Mouse (Mus musculus) kidney, postnatal 0 days (tissue): ENCODE measurements around the gene Rrh. TPM values are rescaled to one million over a fixed set of nuclear protein-coding genes. Genes with fewer than 3 reads are reported as not detected.
A peak's percentile ranks its signal among the peaks of the same experiment; 100 is the strongest.

Experiments used
- ATAC-seq: fragments of 200-750 bp; cut with Nextera tagmentation; replicated peaks from 2 replicates; pipeline ENCODE4 v1.8.0; 2017; ENCODE audit warnings: low read depth, moderate number of reproducible peaks, moderate TSS enrichment, moderate library complexity; ENCODE audit not compliant: low FRiP score
- DNase-seq: peaks from one replicate; pipeline ENCODE4 v3.0.0-alpha.2; 2016; ENCODE audit warnings: low spot score
- H3K27ac ChIP-seq: fragments of 300-500 bp; sonication (generic); 2 replicates; pipeline ENCODE4 v1.5.1; 2014; ENCODE audit warnings: mild to moderate bottlenecking
- H3K27me3 ChIP-seq: fragments of 300-500 bp; sonication (generic); 2 replicates; pipeline ENCODE4 v1.6.1; 2014; ENCODE audit warnings: low read length, mixed read lengths; ENCODE audit not compliant: insufficient read depth
- H3K36me3 ChIP-seq: fragments of 300-500 bp; sonication (generic); 2 replicates; pipeline ENCODE4 v1.6.1; 2014; ENCODE audit warnings: low read length, mixed read lengths; ENCODE audit not compliant: insufficient read depth
- H3K4me1 ChIP-seq: fragments of 300-500 bp; sonication (generic); replicated peaks from 2 replicates; pipeline ENCODE4 v1.6.1; 2014; ENCODE audit warnings: antibody characterized with exemption, low read length, mixed read lengths; ENCODE audit not compliant: insufficient read depth
- H3K4me2 ChIP-seq: fragments of 300-500 bp; sonication (generic); 2 replicates; pipeline ENCODE4 v1.6.1; 2014; ENCODE audit warnings: mild to moderate bottlenecking, low read length, moderate library complexity, mixed read lengths
- H3K4me3 ChIP-seq: fragments of 300-500 bp; sonication (generic); replicated peaks from 2 replicates; pipeline ENCODE4 v1.5.1; 2014; ENCODE audit warnings: low read depth, low read length
- H3K9ac ChIP-seq: fragments of 300-500 bp; sonication (generic); 2 replicates; pipeline ENCODE4 v1.6.1; 2014; ENCODE audit warnings: low read depth, low read length
- H3K9me3 ChIP-seq: fragments of 300-500 bp; sonication (generic); replicated peaks from 2 replicates; pipeline ENCODE4 v1.6.1; 2016; ENCODE audit warnings: low read length, inconsistent platforms, mixed read lengths
- CTCF ChIP-seq: IDR thresholded peaks from 2 replicates; pipeline ENCODE4 v1.5.1; 2016; ENCODE audit warnings: antibody characterized with exemption, low read depth, mild to moderate bottlenecking, moderate library complexity
- WGBS: fragments of 180-500 bp; shearing (Covaris S2); extraction: QIAGEN DNeasy Blood & Tissue Kit; methylation state at CpG from one replicate; pipeline ENCODE4 v1.1.7; 2014; 5-methylcytosine and 5-hydroxymethylcytosine counted together
- polyA plus RNA-seq: library from polyadenylated mRNA; unstranded; fragments of >200 nt; fragmentation: Nextera tagmentation; extraction: Ambion mirVana; gene quantifications from 2 replicates; pipeline ENCODE4 v1.2.1, GENCODE M21; 2015

The Rrh gene
- polyA plus RNA-seq, 1 experiment from 2014 or later = 0.33 TPM

DNA sequence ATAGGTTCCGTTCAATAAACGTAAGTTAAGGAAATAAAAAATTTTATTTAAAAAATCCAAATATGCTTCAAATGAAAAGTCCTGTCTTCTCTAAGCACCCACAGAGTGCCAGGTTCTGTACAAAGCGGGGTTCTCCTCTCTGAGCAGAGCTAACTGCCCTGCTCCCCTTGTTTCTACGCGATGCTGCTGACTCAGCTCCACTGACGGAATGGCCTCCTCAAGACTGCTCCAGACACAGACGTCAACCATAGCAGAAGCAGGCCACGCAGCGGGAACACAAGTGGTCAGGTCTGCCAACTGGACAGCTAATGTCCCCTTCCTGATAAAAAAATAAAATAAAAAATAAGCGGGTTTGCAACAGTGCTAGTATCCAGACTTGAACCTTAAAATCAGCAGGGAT is 2.5 kb upstream of the Rrh start:
- Histone ChIP-seq H3K27me3 (no peaks in the 10 kb centered on the region), H3K4me1 (peaks cover 7% of the 10 kb centered on the region; the same call in 1 of the 2 replicates), H3K4me3 (no peak overlapping the region), H3K9me3 (no peaks in the 10 kb centered on the region), H3K36me3 (peaks cover 16% of the 10 kb centered on the region; the same call in 1 of the 2 replicates), H3K4me2 (no peak overlapping the region), H3K27ac (no peak overlapping the region), H3K9ac (no peak overlapping the region)
- no peak for ATAC-seq
- no peak for DNase-seq
- TF ChIP-seq CTCF = no peak
- 90% methylated on average over 10 of the region's 10 CpGs for WGBS

DNA sequence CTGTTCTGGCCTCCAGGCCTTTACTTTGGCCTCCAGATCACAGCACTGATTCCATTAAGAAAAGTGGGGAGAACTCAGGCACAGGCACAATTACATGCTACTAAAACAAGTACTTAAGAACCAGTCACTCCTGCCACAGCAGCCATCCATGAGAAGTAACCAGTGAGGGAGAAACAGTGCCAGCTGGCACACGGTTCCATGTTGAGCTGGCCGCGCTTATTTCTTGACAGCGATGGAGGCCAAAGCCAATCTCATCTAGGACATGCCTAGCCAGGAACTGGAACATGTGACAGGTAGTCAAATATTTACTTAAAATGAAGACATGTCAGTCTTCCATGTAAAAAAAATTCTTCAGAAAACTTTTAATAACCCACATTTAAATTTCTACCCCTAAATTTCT is 1.8 kb upstream of the Rrh start:
- Histone ChIP-seq H3K27ac (no peak overlapping the region), H3K4me2 (no peak overlapping the region), H3K36me3 (peaks cover 16% of the 10 kb centered on the region; the same call in 1 of the 2 replicates), H3K4me1 (no peaks in the 10 kb centered on the region), H3K9me3 (no peaks in the 10 kb centered on the region), H3K27me3 (no peaks in the 10 kb centered on the region), H3K9ac (no peak overlapping the region), H3K4me3 (no peak overlapping the region)
- 94% methylated on average over 4 of the region's 4 CpGs for WGBS
- TF ChIP-seq CTCF = no peak
- ATAC-seq = no peak
- no peak for DNase-seq

GRCm38 (mm10) chr3:129823293-129823692 is 906 bp upstream of the Rrh start:
- Histone ChIP-seq H3K4me1 (no peaks in the 10 kb centered on the region), H3K27me3 (no peaks in the 10 kb centered on the region), H3K4me3 (no peak overlapping the region), H3K9ac (no peak overlapping the region), H3K36me3 (peaks cover 16% of the 10 kb centered on the region; the same call in 1 of the 2 replicates), H3K4me2 (no peak overlapping the region), H3K27ac (no peak overlapping the region), H3K9me3 (no peaks in the 10 kb centered on the region)
- 0 out of 2 replicates have a peak, but pooled peaks have one; percentile 50 for ATAC-seq
- DNase-seq = peak; percentile 86
- WGBS = 57% methylated on average over 5 of the region's 5 CpGs
- peak; percentile 84 for TF ChIP-seq CTCF

DNA sequence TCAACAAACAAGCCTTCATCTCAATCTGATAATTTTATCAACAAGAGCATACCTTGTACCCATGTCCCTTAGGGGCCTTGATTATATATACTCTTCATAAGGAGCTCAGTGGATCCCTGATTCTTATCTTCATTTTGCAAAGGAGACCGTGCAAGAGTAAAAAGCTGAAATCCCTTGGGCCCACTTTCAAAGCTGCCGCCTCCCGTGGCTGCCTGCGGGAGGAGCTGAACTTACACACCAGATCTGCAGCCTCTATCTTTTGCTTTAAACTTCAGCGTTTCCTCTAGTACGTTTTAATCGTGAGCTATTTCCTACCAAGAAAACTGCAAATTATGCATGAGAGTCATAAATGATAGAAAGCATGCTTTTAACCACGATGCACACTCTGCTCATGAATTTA is 651 bp downstream of the Rrh start:
- Histone ChIP-seq H3K9me3 (no peaks in the 10 kb centered on the region), H3K4me3 (no peak overlapping the region), H3K36me3 (peaks cover 16% of the 10 kb centered on the region; the same call in 1 of the 2 replicates), H3K4me1 (no peaks in the 10 kb centered on the region), H3K9ac (no peak overlapping the region), H3K27ac (no peak overlapping the region), H3K27me3 (no peaks in the 10 kb centered on the region), H3K4me2 (no peak overlapping the region)
- DNase-seq = no peak
- TF ChIP-seq CTCF = no peak
- no peak for ATAC-seq
- WGBS = 68% methylated on average over 8 of the region's 8 CpGs

DNA sequence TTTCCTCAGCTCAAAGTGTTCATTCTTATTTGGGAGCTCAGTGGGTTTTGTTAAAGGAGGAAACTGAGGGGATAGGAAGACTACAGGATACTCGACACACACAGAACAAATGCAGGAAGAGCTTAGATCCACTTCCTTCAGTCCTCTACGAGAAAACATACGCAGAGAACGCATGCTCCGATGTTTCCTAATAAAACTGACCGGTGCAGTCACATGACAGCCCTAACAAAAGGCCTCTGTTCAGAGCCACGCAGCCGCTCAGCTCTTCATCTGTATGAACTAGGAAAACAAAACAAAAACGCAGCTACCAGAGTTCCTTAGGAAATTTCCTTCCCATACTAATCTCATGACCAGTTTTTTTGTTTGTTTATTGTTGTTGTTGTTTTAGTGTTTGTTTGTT is 1.5 kb downstream of the Rrh start:
- Histone ChIP-seq H3K36me3 (peaks cover 16% of the 10 kb centered on the region; the same call in 1 of the 2 replicates), H3K27ac (no peak overlapping the region), H3K9ac (no peak overlapping the region), H3K4me2 (no peak overlapping the region), H3K9me3 (no peaks in the 10 kb centered on the region), H3K27me3 (no peaks in the 10 kb centered on the region), H3K4me1 (no peaks in the 10 kb centered on the region), H3K4me3 (no peak overlapping the region)
- no peak for TF ChIP-seq CTCF
- WGBS = 63% methylated on average over 9 of the region's 9 CpGs
- ATAC-seq (no peak), DNase-seq (no peak)

- H3K9ac ChIP-seq = no peak within 1 kb of the TSS
- 72% methylated on average over 10 of the region's 10 CpGs for WGBS
- no peaks in the 10 kb centered on the region for H3K27me3 ChIP-seq
- TF ChIP-seq CTCF = no peak
- H3K4me3 ChIP-seq = no peak within 1 kb of the TSS
- no peak for DNase-seq
- no peaks in the 10 kb centered on the region for H3K9me3 ChIP-seq
- no peaks in the 10 kb centered on the region for H3K36me3 ChIP-seq
- no peak for ATAC-seq
- no peak within 1 kb of the TSS for H3K27ac ChIP-seq
- H3K4me2 ChIP-seq = no peak within 1 kb of the TSS
- H3K4me1 ChIP-seq = no peaks in the 10 kb centered on the region
Observed at GRCm38 (mm10) chr3:129803765-129804164, 18.6 kb downstream of the Rrh start, which contains the start of gene Lrit3. Lrit3 (minus strand) TSS chr3:129804030.

GRCm38 (mm10) chr3:129799011-129799410 is 23.4 kb downstream of the Rrh start:
- no peak for DNase-seq
- ATAC-seq = no peak
- no peak overlapping the region for H3K9ac ChIP-seq
- WGBS = 67% methylated on average over 2 of the region's 2 CpGs
- H3K4me1 ChIP-seq = no peaks in the 10 kb centered on the region
- no peaks in the 10 kb centered on the region for H3K36me3 ChIP-seq
- TF ChIP-seq CTCF = no peak
- H3K9me3 ChIP-seq = no peaks in the 10 kb centered on the region
- H3K27ac ChIP-seq = no peak overlapping the region
- no peaks in the 10 kb centered on the region for H3K27me3 ChIP-seq
- no peak overlapping the region for H3K4me3 ChIP-seq
- no peak overlapping the region for H3K4me2 ChIP-seq
